Mouse (Mus musculus) thymus, adult 2 months (tissue): ENCODE data around the gene Maml3.

Experiments
- CTCF ChIP-seq: fragments of 200-500 bp; IDR thresholded peaks from 2 replicates; pipeline ENCODE4 v1.5.1; 2012; ENCODE audit warnings: mild to moderate bottlenecking, control low read depth, low read length, moderate library complexity, borderline replicate concordance; ENCODE audit not compliant: control insufficient read depth, poor library complexity, insufficient read depth; ENCODE audit errors: extremely low read depth
- POLR2A ChIP-seq: fragments of 200-500 bp; IDR thresholded peaks from 2 replicates; pipeline ENCODE4 v1.6.1; 2012; ENCODE audit warnings: mild to moderate bottlenecking, low read length, control low read depth, moderate library complexity; ENCODE audit not compliant: control insufficient read depth, poor library complexity, insufficient read depth; ENCODE audit errors: extremely low read depth

GRCm38 (mm10) chr3:51998511-51999399 is 106.1 kb downstream of the Maml3 start:
- TF ChIP-seq POLR2A (no peak), CTCF (no peak)
